Mouse (Mus musculus) ES-E14 (cell line): ENCODE measurements around the gene Gjb3.

ENCODE experiments used
- HCFC1 ChIP-seq: IDR thresholded peaks from 2 replicates; pipeline ENCODE4 v1.6.1; 2012; ENCODE audit warnings: low read length, inconsistent platforms, borderline replicate concordance; ENCODE audit not compliant: insufficient read depth
- ZC3H11A ChIP-seq: IDR thresholded peaks from 2 replicates; pipeline ENCODE4 v1.6.1; 2012; ENCODE audit warnings: low read depth, mild to moderate bottlenecking, inconsistent platforms, low read length, borderline replicate concordance

DNA sequence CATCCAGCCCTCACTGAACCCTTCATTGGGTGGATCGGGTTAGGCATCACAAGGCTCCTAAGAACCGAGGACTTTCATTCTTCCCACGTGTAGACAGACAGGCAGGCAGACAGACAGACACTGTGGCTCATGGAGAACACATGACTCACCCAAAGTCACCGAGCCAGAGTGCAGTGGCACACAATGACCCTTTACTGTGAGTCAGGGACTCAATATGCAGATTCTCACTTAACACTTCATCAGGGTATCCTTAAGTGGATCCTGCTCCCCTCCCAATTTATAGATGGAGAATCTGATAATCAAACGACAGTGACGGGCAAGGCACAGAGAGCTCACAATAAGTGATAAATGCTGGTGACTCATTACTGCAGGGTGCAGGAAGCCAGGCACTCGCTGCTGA is 3.4 kb downstream of the Gjb3 start:
- TF ChIP-seq ZC3H11A, result no peak
- TF ChIP-seq HCFC1, result no peak
